Comparison of ENCODE assay signal across 13 mouse cellular contexts in genomic region chr10:62823431-62823830, GRCm38 (mm10).
"Had no signal": no experiment of that assay in that cellular context is flagged by ENCODE, and none has a peak within 500 bp of the region (broad histone marks: within the 10 kb centered on the region; RNA-seq: fewer than 3 reads in every experiment).

No protein-coding gene starts in this region.

- H3K27me3 ChIP-seq: intestine, embryonic 15.5 days; liver, embryonic 13.5 days had no signal

- H3K4me2 ChIP-seq: intestine, embryonic 15.5 days; liver, embryonic 13.5 days; midbrain, embryonic 11.5 days had no signal

- DNase-seq: layer of hippocampus, adult 9-11 months; liver, embryonic 13.5 days; lung, adult 2 months; lung, postnatal 14 days; lung, postnatal 4 days; midbrain, embryonic 14.5 days; thymus, adult 2 months; thymus, postnatal 14 days; thymus, postnatal 4 days had no signal

- H3K9ac ChIP-seq: intestine, embryonic 15.5 days; liver, embryonic 13.5 days had no signal

- H3K4me3 ChIP-seq: intestine, embryonic 15.5 days; layer of hippocampus, adult 2 months; liver, embryonic 13.5 days had no signal

- H3K4me1 ChIP-seq: intestine, embryonic 15.5 days; liver, embryonic 13.5 days had no signal

- ATAC-seq: intestine, embryonic 15.5 days had no signal

- H3K9me3 ChIP-seq: intestine, embryonic 15.5 days; liver, embryonic 13.5 days had no signal

- H3K27ac ChIP-seq: intestine, embryonic 15.5 days; layer of hippocampus, adult 2 months; liver, embryonic 13.5 days; stomach, postnatal 0 days had no signal

- H3K36me3 ChIP-seq: liver, embryonic 13.5 days had no signal
